Mouse (Mus musculus): ENCODE measurements around the gene Banf2.

DNA sequence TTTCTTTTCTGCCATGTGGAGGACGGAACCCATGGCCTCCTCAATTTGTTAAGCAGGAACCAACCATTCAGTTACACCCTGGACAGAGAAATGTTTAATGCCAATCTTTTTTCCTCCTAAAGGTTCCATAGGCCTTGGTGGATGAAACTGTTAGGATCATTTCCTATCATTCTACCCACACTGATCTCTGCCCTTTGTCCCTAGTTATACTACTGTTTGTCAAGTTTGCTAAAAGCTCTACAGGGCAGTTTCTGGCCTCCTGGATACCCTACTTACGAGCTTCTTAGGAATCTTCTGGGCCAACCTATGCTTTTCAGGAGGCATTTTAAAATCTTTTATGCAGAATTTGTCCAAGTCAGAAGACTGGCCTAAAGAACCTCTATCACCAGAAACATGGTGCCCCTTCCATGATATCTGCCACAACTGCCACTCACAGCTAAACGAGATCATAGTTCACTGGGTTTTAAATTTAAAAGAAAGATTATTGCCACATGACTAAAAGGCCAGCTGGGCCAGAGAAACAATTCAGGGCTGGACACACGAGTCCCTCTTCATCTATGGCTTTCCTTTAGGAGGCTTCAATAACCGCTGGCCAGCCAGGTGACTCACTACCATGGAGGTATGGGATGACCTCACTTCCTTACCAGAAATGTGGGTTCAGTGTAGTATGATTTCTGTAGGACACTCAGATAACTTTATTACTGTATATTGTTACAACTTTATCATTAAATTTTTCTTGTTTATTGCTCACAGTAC, 30.5 kb upstream of the Banf2 start:
- TF ChIP-seq CTCF (IDR thresholded peaks at IDR 0.05; ENCODE audit: insufficient read depth, low read length) (no peak), POLR2A (IDR thresholded peaks at IDR 0.05; ENCODE audit: borderline replicate concordance, extremely low read depth, low read depth, low read length) (no peak)
